Mouse (Mus musculus) c-Kit-positive CD71-positive TER-119-positive erythroid progenitor cells, embryonic 14.5 days (primary cell): ENCODE measurements around the gene Ppp2r1b.

Source experiments
- DNase-seq: peaks from one replicate; pipeline ENCODE4 v3.0.0-alpha.2; 2013; ENCODE audit warnings: low spot score

Ppp2r1b gene

GRCm38 (mm10) chr9:50867015-50867414, 21.9 kb downstream of the Ppp2r1b start:
- DNase-seq, result no peak

- no peak for DNase-seq
These were observed 23.1 kb downstream of the Ppp2r1b start for GRCm38 (mm10) chr9:50868182-50868581.

GRCm38 (mm10) chr9:50873210-50873609, 28.1 kb downstream of the Ppp2r1b start:
- DNase-seq, result no peak

GRCm38 (mm10) chr9:50874031-50874430, 28.9 kb downstream of the Ppp2r1b start:
- no peak for DNase-seq

- no peak for DNase-seq
These were observed 30.4 kb downstream of the Ppp2r1b start for GRCm38 (mm10) chr9:50875470-50875869.

- DNase-seq, result no peak
These were observed 31.2 kb downstream of the Ppp2r1b start for GRCm38 (mm10) chr9:50876287-50876686.

GRCm38 (mm10) chr9:50877431-50877830, 32.3 kb downstream of the Ppp2r1b start:
- no peak for DNase-seq

GRCm38 (mm10) chr9:50882183-50882582, 37.1 kb downstream of the Ppp2r1b start:
- DNase-seq, result no peak

GRCm38 (mm10) chr9:50884093-50884492, 39.0 kb downstream of the Ppp2r1b start:
- no peak for DNase-seq

- DNase-seq, result no peak
These were observed 39.9 kb downstream of the Ppp2r1b start for GRCm38 (mm10) chr9:50884741-50885599.

- DNase-seq, result no peak
These were observed 40.5 kb downstream of the Ppp2r1b start for GRCm38 (mm10) chr9:50885600-50885987.

GRCm38 (mm10) chr9:50886870-50887269, 41.8 kb downstream of the Ppp2r1b start:
- DNase-seq, result no peak

GRCm38 (mm10) chr9:50887351-50887750, 42.2 kb downstream of the Ppp2r1b start:
- no peak for DNase-seq

- DNase-seq, result no peak
These were observed 44.1 kb downstream of the Ppp2r1b start for GRCm38 (mm10) chr9:50889211-50889610.

- DNase-seq, result no peak
These were observed 44.9 kb downstream of the Ppp2r1b start for GRCm38 (mm10) chr9:50889964-50890363.

- no peak for DNase-seq
These were observed 45.5 kb downstream of the Ppp2r1b start for GRCm38 (mm10) chr9:50890494-50891090.

- DNase-seq, result no peak
These were observed 48.6 kb downstream of the Ppp2r1b start for GRCm38 (mm10) chr9:50893665-50894064.

GRCm38 (mm10) chr9:50900026-50900920, 55.2 kb downstream of the Ppp2r1b start:
- DNase-seq, result no peak

- no peak for DNase-seq
These were observed 59.2 kb downstream of the Ppp2r1b start for GRCm38 (mm10) chr9:50904196-50904847.

- no peak for DNase-seq
These were observed 60.2 kb downstream of the Ppp2r1b start for GRCm38 (mm10) chr9:50905321-50905720.

GRCm38 (mm10) chr9:50911861-50912515, 66.9 kb downstream of the Ppp2r1b start:
- DNase-seq, result no peak
